Mouse (Mus musculus): ENCODE data around the gene Cct3.

DNA sequence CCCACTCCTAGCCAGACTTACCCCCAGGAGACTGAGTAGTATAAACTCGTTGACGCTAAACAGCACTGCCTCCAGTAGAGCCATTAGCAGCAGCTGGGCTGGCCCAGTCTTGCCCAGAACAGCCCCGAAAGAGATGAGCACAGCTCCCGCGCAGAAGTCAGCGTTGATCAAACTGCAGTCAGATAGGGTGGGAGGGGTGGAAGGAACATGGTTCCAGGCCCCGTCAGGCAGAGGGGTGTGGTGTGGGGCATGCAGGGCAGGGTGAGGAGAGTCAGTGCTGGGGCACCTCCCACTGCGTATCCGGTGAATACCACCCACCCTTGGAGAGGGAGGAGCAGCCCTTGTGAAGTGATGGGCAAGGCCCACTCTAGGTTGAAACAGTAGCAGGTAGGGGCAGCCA lies 49.2 kb upstream of the Cct3 start:
- TF ChIP-seq CTCF (conservative IDR thresholded peaks at IDR 0.05; ENCODE audit: low read length) (no peak), NANOG (IDR thresholded peaks at IDR 0.05; ENCODE audit: borderline replicate concordance, low read length) (no peak)

All from E14TG2a.4 (cell line).